Mouse (Mus musculus): ENCODE results near the gene Atf7ip.

GRCm38 (mm10) chr6:136491631-136492030 is 14.3 kb upstream of the Atf7ip start:
- no peak for TF ChIP-seq EP300 (optimal IDR thresholded peaks at IDR 0.05)
- TF ChIP-seq CTCF (IDR thresholded peaks at IDR 0.05; ENCODE audit: low read depth), result no peak

Measured in stomach, postnatal 0 days (tissue).